Mouse (Mus musculus) liver, adult (tissue): ENCODE data around the gene Gpr135.
A peak's percentile ranks its signal among the peaks of the same experiment; 100 is the strongest.

Experiments used
- GATA4 ChIP-seq: IDR thresholded peaks from 2 replicates; pipeline ENCODE4 v1.6.1; 2014; ENCODE audit warnings: mild to moderate bottlenecking, low read length; ENCODE audit not compliant: insufficient replicate concordance

Gpr135 gene

GRCm38 (mm10) chr12:72082370-72082769 is 11.4 kb upstream of the Gpr135 start:
- TF ChIP-seq GATA4, result no peak

DNA sequence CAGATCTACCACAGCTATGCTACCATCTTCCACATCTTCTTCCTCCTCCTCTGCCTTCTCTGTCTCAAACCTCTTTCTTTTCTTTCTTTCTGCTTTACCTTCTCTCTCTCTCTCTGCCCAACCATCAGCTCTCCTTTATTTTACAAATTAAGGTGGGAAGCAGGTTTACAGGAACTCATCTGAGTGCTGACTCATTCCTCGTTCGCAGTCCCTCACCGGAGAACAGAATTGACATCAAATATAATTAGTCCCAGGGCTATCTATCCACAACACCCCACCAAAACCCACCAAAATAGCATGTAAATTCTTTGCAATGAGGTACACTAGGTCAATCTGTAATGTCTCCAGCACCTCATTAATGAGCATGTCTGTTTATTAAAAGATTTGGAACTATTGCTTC is 11.0 kb upstream of the Gpr135 start:
- TF ChIP-seq GATA4, result no peak

DNA sequence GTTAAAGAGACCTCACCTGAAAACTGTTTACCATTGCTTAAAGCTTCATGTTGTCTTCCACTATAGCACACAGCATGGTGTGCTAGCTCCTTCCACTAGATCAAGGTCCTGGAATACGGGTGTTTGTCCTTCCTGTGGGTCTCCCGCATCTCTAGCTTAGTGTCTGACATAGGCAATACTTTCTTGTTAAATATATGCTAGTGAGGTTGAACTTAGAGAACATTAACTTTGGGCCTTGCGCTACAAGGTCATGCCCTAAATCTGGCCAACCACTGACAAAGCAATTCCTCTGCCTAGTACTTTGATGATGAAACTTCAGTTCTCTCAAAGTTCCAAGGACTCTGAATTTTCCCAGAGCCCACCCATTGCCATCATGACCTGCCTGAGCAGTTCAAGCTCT is 7.3 kb upstream of the Gpr135 start:
- TF ChIP-seq GATA4, result no peak

GRCm38 (mm10) chr12:72069626-72070326 is 1.1 kb downstream of the Gpr135 start:
- TF ChIP-seq GATA4, result no peak

- TF ChIP-seq GATA4, result no peak
Observed at GRCm38 (mm10) chr12:72057780-72058179, 13.1 kb downstream of the Gpr135 start.

- no peak for TF ChIP-seq GATA4
Observed at GRCm38 (mm10) chr12:72053851-72054250, 17.1 kb downstream of the Gpr135 start.

DNA sequence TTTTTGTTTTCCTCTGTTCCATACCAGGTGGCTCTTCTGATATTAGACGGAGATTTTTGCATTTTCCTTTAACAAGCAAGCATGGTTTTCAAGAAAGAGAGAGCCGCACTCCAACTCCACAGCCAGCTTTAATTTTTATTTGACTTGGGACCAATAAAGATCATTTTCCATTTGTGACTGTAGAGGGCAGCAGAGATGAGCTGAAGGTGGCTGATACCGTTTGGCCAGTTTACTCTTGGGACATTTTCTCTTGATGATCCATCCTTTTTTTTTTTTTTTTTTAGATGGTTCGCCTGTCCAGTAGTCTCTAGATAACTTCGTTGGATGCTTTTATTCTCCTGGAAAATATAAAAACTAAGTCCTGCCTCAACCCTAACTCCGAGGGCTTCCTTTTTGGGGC is 17.6 kb downstream of the Gpr135 start:
- TF ChIP-seq GATA4, result no peak

DNA sequence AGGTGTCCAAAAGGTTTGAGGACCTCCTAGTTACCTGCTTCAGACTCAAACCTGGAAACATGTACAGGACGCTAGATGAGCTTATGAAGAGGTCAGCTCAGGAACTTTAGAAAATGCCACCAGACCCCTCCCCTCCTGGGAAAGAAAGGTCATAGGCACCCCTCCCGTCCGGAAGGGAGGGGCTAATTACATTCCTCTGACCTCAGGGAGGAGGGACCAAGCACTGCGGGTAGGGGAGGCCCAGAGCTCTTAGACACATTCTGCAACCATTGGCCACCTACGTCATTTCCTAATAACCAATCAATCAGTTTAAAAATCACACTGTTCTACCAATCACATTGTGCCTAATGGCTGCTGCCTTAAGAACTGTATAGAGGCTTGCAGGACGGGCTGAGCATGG is 18.4 kb downstream of the Gpr135 start:
- no peak for TF ChIP-seq GATA4

DNA sequence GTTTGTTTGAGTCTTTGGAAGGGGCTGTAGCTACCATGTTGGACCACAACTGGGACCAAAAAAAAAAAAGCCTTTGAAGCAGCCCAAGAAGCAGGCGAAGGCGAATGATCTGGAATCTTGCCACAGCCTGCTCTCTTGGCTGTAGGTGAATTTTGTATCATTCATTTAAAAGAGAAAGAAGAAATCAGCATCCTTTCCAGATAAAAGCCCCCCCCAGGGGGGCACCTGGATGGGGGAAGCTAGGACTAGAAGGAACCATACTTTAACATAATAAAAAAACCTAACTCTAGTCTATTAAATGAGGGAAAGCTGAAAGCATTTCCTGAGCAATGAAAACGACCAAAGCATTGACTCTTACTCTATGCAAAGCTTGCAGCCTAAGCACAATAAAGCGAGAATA is 20.1 kb downstream of the Gpr135 start:
- TF ChIP-seq GATA4, result no peak

- TF ChIP-seq GATA4, result no peak
Observed at GRCm38 (mm10) chr12:72047513-72047912, 23.4 kb downstream of the Gpr135 start.

GRCm38 (mm10) chr12:72041238-72041637 is 29.7 kb downstream of the Gpr135 start:
- TF ChIP-seq GATA4, result no peak

- TF ChIP-seq GATA4, result no peak
Observed at GRCm38 (mm10) chr12:72039501-72039900, 31.4 kb downstream of the Gpr135 start.

GRCm38 (mm10) chr12:72038866-72039265 is 32.1 kb downstream of the Gpr135 start:
- TF ChIP-seq GATA4, result no peak

- TF ChIP-seq GATA4, result no peak
Observed at GRCm38 (mm10) chr12:72037049-72037448, 33.9 kb downstream of the Gpr135 start.

DNA sequence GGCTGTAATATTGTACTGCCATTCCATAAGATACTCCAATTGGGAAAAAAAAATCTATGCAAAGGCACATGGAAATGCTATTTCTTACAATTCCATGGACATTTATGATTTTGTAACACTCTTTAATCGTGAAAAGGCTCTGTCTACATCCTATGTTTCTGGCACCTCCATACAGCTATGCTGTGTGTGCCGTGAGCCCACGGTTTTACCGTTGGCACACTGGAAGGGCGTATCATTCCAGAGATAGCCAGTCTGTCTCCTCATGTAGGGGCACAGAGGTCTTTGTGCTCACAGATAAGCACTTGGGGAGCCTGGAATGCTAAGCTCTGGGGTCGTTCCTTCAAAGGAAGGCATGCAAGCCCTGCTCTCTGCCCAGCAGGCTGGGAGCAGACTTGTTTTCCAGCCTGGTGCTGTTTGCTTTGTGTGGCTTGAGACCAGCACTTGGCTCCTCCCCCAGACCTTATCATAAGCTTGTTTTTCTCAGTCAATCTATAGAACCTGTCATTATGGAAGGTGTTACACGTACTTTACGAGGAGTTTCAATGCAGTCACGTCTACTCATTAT is 34.7 kb downstream of the Gpr135 start:
- no peak for TF ChIP-seq GATA4

GRCm38 (mm10) chr12:72031794-72032193 is 39.1 kb downstream of the Gpr135 start:
- peak; percentile 36; the same call in 1 of the 2 replicates for TF ChIP-seq GATA4

DNA sequence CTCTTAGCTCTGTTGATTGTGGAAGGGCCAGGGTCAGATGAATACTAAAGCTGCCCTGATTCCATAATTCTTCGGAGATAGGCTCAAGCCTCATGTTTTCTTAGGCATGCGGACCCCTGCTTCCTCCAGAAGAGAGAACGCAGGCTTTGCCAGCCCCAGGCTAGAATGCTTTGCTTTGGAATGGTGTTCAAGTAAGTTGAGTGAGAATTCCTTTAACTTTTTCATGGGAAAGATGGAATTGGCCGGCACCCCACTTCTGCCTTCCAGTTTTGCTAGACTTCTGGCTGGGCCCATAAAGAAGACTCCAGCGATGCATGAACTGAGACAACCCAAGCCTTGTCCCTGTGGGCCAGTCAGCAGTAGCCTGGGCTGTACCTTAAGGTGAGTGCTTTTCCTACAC is 39.8 kb downstream of the Gpr135 start:
- TF ChIP-seq GATA4, result no peak

DNA sequence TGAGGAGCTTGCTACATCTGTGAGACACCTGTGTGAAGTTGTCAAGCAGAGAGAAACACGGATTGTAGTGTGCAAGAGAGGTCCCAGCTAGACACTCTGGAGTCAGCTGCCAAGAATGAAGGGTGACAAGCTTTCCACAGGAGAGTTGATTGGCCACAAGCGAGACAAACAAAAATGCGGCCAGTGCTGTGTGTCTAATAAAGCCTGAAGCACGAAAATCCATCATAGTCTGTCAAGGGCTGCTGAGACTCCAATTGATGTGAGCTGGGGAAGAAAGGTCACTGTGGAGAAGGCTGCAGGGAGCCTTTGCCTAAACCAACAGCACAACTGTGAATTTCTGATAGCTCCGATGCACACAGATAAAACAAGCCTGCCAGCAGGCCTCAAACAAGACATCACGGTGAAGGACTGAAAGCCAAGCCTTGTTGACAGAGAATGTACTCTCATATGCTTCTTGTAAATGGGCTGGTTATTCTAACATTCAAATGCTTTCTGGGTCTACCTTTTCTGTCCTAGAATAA is 45.6 kb downstream of the Gpr135 start:
- no peak for TF ChIP-seq GATA4

- no peak for TF ChIP-seq GATA4
Observed at GRCm38 (mm10) chr12:72023572-72023971, 47.4 kb downstream of the Gpr135 start.
